Mouse (Mus musculus): Measurements from ENCODE around the gene Exog.
A peak's percentile ranks its signal among the peaks of the same experiment; 100 is the strongest.

The Exog gene

GRCm38 (mm10) chr9:119460410-119460809, 15.7 kb downstream of the Exog start:
- DNase-seq, result peak; percentile 80

GRCm38 (mm10) chr9:119465056-119465455, 20.3 kb downstream of the Exog start:
- DNase-seq, result no peak

- DNase-seq, result peak; percentile 46
Measured at GRCm38 (mm10) chr9:119465595-119465994, 20.9 kb downstream of the Exog start.

GRCm38 (mm10) chr9:119469691-119470353, 25.1 kb downstream of the Exog start:
- DNase-seq, result no peak

- DNase-seq, result no peak
Measured at GRCm38 (mm10) chr9:119472412-119472918, 27.7 kb downstream of the Exog start.

DNA sequence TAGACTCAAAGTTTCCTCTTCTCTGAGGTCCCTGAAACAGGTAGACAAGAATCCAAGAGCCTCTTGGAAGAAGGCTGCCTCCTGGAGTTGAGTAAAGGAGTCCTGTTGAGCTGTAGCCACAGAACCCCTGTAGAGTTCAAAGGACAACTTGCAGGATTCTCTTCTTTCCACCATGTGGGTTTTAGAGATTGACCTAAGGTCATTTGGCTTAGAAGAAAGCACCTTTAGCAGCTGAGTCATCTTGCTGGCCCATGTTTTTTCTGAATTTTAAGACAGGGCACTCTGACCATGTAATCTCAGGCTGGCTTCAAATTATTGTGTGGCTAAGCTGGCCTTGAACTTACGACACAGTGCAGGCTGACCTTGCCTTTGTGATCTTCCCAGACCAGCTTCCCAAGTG, 28.3 kb downstream of the Exog start:
- DNase-seq, result no peak

GRCm38 (mm10) chr9:119473608-119474164, 28.9 kb downstream of the Exog start:
- no peak for DNase-seq

- no peak for DNase-seq
Measured at GRCm38 (mm10) chr9:119474717-119475611, 30.2 kb downstream of the Exog start.

DNA sequence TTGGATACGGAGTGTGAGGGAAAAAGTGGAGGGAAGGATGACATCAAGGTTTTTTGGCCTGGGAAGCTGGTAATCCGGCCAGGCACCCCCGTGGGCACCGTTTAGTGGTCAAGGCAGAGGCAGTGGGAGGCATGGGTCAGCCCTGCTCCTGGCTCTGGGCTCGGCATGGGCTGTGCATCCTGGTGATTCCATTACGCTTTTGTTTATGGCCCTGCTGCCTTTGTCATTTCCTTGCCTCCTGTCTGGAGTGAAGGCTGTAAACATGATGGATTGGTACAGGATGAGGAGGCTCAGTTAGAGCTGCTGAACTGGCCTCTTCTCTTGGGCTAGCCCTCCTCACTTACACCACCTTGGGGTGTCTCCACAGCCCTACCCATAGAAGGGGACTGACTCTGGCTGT, 33.0 kb downstream of the Exog start:
- peak; percentile 17 for DNase-seq

GRCm38 (mm10) chr9:119478345-119478744, 33.6 kb downstream of the Exog start:
- no peak for DNase-seq

- DNase-seq, result no peak
Measured at GRCm38 (mm10) chr9:119479297-119479696, 34.6 kb downstream of the Exog start.

DNA sequence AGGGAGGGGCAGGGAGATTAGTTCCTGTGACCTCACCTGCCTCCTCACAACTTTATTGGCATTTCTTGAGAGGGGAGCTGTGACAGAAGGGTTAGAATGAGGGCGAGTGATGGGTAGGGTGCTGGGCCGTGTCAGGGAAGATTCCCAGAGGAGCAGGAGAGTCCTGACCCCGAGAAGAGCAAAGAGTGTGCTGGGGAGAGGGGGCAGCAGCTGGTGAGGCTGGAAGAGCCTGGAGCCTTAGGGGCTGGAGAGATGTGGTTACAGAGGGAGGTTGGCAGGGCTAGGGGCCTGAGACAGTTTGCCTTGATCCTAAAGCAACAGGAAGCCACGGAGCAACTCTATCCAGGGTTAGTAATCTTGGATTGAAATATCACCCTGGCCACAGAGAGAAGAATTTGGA, 36.9 kb downstream of the Exog start:
- no peak for DNase-seq

- DNase-seq, result no peak
Measured at GRCm38 (mm10) chr9:119483554-119484353, 39.0 kb downstream of the Exog start.

- no peak for DNase-seq
Measured at GRCm38 (mm10) chr9:119484420-119484819, 39.7 kb downstream of the Exog start.

DNA sequence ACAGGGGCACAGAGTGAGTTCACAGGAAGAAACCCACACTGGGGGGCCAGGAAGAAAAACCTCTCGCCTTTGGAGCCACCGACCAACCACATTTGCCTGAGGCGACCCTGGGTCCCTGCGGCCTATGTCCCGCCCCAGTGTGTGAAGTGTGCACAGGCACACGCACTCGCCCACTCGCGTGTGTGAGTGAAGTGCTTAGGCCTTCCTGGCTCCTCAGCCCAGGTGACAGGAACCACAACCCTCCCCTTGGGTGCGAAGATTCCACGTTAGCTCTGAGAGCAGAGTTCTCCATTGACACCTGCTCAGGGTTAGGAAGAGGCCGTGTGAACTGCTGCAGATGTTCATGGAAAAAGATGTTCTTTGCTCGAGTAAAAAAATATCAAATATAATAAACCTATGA, 40.1 kb downstream of the Exog start:
- DNase-seq, result no peak

DNA sequence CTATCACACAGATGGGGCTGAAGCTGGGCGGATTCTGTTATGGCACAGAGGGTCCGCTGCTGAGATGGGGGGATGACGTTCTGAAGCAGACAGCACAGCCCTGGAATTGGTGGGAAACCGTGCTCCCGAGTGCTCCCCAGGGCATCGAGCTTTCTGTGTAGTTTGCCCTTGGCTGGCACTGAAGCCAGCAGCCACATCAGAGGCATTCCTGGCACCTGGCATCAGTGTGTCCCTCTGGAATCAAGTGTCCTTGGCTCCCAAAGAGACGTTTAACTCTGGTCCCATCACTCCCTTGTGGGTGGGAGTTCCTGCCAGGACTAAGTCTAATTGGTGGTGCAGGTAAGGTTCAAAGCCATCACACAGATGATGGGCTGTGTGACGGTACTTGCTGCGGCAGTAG, 51.6 kb downstream of the Exog start:
- no peak for DNase-seq

DNA sequence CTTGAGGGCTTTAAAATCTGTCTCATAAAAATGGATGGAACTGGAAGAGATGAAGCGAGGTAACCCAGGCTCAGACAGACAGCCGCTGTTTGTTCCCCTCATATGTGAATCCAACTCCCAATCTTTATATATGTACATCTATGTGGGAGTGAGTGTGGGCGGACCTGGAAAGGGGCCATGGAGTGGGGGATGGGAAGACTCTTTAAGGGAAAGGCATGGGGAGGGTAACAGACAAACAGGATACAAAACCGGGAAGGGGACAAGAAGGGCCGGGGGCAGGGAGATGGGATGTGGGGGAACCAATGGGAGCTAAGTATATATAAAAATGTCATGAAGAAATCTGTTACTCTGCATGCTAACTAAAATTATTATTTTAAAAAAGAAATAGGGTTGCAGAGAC, 52.2 kb downstream of the Exog start:
- no peak for DNase-seq

GRCm38 (mm10) chr9:119497546-119498246, 53.0 kb downstream of the Exog start:
- no peak for DNase-seq

DNA sequence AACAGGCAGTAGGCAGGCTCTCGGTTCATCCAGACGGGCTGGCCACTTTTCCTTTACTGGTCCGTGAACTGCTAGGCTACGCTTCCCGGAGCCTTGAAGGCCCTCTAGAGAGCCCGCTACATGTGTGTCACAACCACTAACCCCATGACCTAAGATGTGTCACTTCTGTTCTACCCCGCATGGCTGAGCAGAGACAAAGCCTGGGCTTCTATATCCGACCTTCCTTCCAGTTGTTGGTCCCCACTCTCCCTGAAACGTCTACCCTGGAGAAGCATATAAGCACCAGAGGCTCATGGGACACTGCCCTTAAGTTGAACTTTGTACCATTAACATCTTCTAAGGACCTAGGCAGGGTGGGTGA, 53.5 kb downstream of the Exog start:
- no peak for DNase-seq

GRCm38 (mm10) chr9:119498885-119499284, 54.1 kb downstream of the Exog start:
- DNase-seq, result no peak

DNA sequence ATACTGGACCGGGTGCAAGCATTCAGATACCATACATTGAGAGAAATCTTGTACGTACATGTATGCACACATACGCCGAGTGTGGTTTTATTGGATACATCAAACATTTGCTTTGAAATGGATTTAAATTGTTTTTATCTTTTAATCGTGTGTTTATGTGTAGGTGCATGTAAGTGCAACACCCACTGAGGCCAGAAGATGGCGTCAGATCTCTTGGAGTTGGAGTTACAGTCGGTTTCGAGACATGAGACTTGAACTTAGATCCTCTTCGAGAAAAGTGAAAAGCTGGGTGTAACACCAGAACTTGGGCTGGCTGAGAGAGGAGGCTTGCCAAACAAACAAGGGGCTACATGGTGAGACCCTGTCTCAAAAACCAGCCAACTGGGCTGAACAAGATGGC, 58.9 kb downstream of the Exog start:
- no peak for DNase-seq

DNA sequence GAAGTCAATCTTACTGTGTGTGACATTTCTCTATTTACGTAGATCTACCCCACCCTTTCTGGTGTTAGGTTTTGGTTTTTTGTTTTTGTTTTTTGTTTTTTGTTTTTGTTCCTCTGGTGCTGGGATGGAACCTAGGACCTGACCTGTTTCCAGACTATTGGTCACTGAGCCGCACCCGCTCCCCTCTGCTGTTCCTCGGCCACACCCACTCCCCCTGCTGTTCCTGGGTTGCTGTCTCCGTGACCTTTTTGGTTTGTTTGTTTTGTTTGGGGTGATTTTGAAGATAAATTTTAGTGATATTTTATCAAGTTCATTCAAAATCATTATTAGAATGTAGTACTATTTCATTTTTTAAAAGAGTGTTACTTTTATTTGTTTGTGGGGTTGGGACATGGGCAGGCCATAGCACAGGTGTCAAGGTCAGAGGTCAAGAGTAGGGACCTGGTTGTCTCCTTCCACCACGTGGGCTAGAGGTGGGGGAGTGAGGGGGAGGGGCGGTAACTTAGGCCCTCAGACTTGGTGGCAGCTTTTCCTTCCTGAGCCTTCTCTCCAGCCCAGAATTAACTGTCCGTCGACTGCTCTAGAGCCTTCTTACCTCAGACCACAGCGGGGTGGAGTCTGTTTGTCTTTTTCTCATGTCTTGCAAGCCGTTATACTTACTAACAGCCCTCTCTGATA, 60.4 kb downstream of the Exog start:
- no peak for DNase-seq

All from embryo, embryonic 11 days (tissue).